Mouse (Mus musculus) midbrain, embryonic 14.5 days (tissue): ENCODE data around the gene Parpbp. TPM values are rescaled to one million over a fixed set of nuclear protein-coding genes. Genes with fewer than 3 reads are reported as not detected.
A peak's percentile ranks its signal among the peaks of the same experiment; 100 is the strongest.

Source experiments
- ATAC-seq: fragments of 200-750 bp; cut with Nextera tagmentation; 2 replicates; pipeline ENCODE4 v1.8.0; 2017; ENCODE audit warnings: moderate number of reproducible peaks, moderate library complexity; ENCODE audit not compliant: low FRiP score, low TSS enrichment
- DNase-seq: peaks from one replicate; pipeline ENCODE4 v3.0.0-alpha.2; 2015
- H3K27ac ChIP-seq: fragments of 300-500 bp; sonication (generic); replicated peaks from 2 replicates; pipeline ENCODE4 v1.5.1; 2014; ENCODE audit warnings: mild to moderate bottlenecking, low read depth, low read length, moderate library complexity
- H3K27me3 ChIP-seq: fragments of 300-500 bp; sonication (generic); 2 replicates; pipeline ENCODE4 v1.6.1; 2014; ENCODE audit warnings: low read length, control low read depth, mixed read lengths; ENCODE audit not compliant: control insufficient read depth, insufficient read depth
- H3K36me3 ChIP-seq: fragments of 300-500 bp; sonication (generic); 2 replicates; pipeline ENCODE4 v1.6.1; 2014; ENCODE audit warnings: low read length, control low read depth; ENCODE audit not compliant: control insufficient read depth, insufficient read depth
- H3K4me1 ChIP-seq: fragments of 300-500 bp; sonication (generic); 2 replicates; pipeline ENCODE4 v1.6.1; 2014; ENCODE audit warnings: mild to moderate bottlenecking, antibody characterized with exemption, low read length, control low read depth; ENCODE audit not compliant: control insufficient read depth, insufficient read depth
- H3K4me2 ChIP-seq: fragments of 300-500 bp; sonication (generic); 2 replicates; pipeline ENCODE4 v1.6.1; 2014; ENCODE audit warnings: mild to moderate bottlenecking, low read length, moderate library complexity
- H3K4me3 ChIP-seq: fragments of 300-500 bp; sonication (generic); replicated peaks from 2 replicates; pipeline ENCODE4 v1.5.1; 2014; ENCODE audit warnings: low read depth, low read length
- H3K9ac ChIP-seq: fragments of 300-500 bp; sonication (generic); replicated peaks from 2 replicates; pipeline ENCODE4 v1.6.1; 2014; ENCODE audit warnings: mild to moderate bottlenecking, low read length, moderate library complexity
- H3K9me3 ChIP-seq: fragments of 300-500 bp; sonication (generic); 2 replicates; pipeline ENCODE4 v1.6.1; 2016; ENCODE audit warnings: low read length, control low read depth, mixed read lengths; ENCODE audit not compliant: control insufficient read depth
- WGBS: fragments of 180-500 bp; shearing (Covaris S2); extraction: QIAGEN DNeasy Blood & Tissue Kit; methylation state at CpG from one replicate; pipeline ENCODE4 v1.1.7; 2014; 5-methylcytosine and 5-hydroxymethylcytosine counted together
- polyA plus RNA-seq: library from polyadenylated mRNA; unstranded; fragments of >200 nt; fragmentation: Nextera tagmentation; extraction: Ambion mirVana; gene quantifications from 2 replicates; pipeline ENCODE4 v1.2.1, GENCODE M21; 2014

Gene Parpbp
- polyA plus RNA-seq, 1 experiment from 2014 or later: 3.5 TPM

DNA sequence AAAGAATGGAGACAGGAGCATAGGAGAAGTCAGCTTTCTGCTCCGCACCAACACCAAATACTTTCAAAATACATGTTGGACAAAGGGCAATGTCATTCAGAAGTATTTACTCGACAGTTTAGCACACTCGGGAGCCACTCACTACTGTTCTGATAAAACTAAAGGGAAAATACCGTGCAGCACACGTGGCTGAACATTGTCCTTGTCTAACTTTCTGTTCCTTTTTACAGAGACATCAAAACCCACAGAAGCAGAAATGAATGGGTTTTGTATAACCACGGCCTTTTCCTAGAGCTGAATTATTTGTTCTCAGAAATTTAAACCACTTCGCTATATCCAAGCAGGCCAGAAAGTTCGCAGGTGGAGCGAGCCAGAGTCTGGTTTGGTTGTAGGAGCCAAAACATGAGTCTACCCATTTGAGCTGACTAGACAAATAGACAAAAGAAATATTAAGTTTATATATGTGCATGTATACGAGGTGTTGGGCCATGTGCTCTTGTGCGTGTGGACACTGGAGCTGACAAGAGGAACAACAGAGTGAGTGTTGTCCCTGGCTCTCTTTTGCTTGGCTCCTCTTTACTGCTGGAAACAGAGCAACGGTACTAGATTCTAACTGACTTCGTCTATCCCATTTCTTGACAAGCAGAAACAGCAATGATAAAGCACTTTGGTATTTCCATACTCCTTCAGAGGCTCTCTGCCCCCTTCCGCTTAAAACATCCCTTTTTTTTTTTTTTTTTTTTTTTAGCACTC lies 92.3 kb downstream of the Parpbp start:
- Histone ChIP-seq H3K36me3 (no peaks in the 10 kb centered on the region), H3K27me3 (no peaks in the 10 kb centered on the region), H3K4me1 (no peaks in the 10 kb centered on the region), H3K4me2 (no peak overlapping the region), H3K9me3 (no peaks in the 10 kb centered on the region), H3K9ac (no peak overlapping the region), H3K27ac (no peak overlapping the region), H3K4me3 (no peak overlapping the region)
- WGBS: 87% methylated on average over 14 of the region's 14 CpGs
- no peak for ATAC-seq
- no peak for DNase-seq

DNA sequence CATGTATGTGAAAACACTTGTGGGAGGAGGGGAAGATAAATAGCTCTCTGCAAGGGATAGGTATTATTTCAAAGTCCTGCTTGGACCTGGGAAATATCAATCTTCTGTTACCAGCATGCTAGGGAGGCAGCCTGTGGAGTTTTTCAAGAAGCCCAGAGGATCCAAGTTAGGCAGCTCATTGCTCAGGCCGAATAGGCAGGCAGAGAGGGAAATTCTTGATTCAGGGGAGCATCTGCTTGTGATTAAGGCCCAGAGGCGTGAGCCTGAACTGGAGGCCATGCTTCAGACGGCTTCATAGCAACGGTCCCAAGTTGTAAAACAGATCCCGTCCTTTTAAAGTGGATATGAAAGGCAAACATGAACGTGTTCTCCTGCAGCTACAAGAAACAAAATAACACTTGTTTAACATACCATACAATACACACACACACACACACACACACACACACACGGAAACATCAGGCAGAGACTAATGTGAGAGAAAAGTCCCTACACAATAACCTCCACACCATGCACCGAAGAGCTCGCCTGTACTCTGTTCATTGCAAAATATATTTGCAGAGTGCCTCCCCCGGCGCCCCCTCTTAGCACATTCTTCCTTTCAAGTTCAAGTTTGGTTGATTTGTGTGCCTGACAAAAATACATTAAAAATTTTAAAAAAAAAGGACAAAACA lies 100.5 kb downstream of the Parpbp start:
- Histone ChIP-seq H3K27ac (no peak overlapping the region), H3K9me3 (no peaks in the 10 kb centered on the region), H3K36me3 (no peaks in the 10 kb centered on the region), H3K9ac (no peak overlapping the region), H3K4me1 (no peaks in the 10 kb centered on the region), H3K4me2 (no peak overlapping the region), H3K27me3 (no peaks in the 10 kb centered on the region), H3K4me3 (no peak overlapping the region)
- 72% methylated on average over 11 of the region's 11 CpGs for WGBS
- no peak for ATAC-seq
- DNase-seq: peak; percentile 10

DNA sequence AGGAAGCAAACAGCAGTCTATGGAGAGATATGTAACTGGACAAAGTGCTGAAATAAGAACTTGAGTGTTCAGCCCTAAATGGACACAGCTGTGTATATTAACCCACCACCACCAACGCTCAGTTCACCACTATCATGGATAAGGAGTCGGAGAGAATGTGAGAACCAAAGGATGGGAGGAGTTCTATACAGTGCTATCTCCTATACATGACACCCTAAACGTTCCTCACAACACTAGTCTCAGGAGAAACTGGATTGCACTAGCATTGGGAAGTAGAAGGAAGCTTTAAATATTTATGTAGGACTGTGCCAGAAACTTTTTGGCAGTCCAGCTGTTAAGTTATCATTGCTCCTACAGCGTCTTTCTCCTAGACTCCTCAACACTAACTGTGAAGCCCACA lies 102.4 kb downstream of the Parpbp start:
- no peaks in the 10 kb centered on the region for H3K27me3 ChIP-seq
- no peak overlapping the region for H3K9ac ChIP-seq
- 92% methylated on average over 4 of the region's 4 CpGs for WGBS
- no peaks in the 10 kb centered on the region for H3K4me1 ChIP-seq
- no peaks in the 10 kb centered on the region for H3K9me3 ChIP-seq
- H3K36me3 ChIP-seq: no peaks in the 10 kb centered on the region
- no peak overlapping the region for H3K4me2 ChIP-seq
- no peak overlapping the region for H3K4me3 ChIP-seq
- no peak overlapping the region for H3K27ac ChIP-seq
- DNase-seq: no peak
- ATAC-seq: no peak

Other genes with a start within 250 kb of the Parpbp start
- 1.00 TPM in 1 of 2 replicates, not detected in the other for gene Pmch, start 55.9 kb downstream of the Parpbp start, polyA plus RNA-seq
- gene Nup37, start 51 bp upstream of the Parpbp start, polyA plus RNA-seq: 29.7 and 37.6 TPM in 2 replicates
- 44.3 and 45.5 TPM in 2 replicates for gene Washc3, start 54.2 kb upstream of the Parpbp start, polyA plus RNA-seq
- gene Dram1, start 232.1 kb upstream of the Parpbp start, polyA plus RNA-seq: 0.18 and 0.50 TPM in 2 replicates
- 18.1 and 20.0 TPM in 2 replicates for gene Gnptab, start 232.2 kb upstream of the Parpbp start, polyA plus RNA-seq